Mouse (Mus musculus): ENCODE measurements around the gene Slc52a3. TPM values are rescaled to one million over a fixed set of nuclear protein-coding genes. Genes with fewer than 3 reads are reported as not detected.

The Slc52a3 gene
- total RNA-seq, 4 experiments from 2014 or later = 1.2 to 4.2 (median 2.3) TPM

DNA sequence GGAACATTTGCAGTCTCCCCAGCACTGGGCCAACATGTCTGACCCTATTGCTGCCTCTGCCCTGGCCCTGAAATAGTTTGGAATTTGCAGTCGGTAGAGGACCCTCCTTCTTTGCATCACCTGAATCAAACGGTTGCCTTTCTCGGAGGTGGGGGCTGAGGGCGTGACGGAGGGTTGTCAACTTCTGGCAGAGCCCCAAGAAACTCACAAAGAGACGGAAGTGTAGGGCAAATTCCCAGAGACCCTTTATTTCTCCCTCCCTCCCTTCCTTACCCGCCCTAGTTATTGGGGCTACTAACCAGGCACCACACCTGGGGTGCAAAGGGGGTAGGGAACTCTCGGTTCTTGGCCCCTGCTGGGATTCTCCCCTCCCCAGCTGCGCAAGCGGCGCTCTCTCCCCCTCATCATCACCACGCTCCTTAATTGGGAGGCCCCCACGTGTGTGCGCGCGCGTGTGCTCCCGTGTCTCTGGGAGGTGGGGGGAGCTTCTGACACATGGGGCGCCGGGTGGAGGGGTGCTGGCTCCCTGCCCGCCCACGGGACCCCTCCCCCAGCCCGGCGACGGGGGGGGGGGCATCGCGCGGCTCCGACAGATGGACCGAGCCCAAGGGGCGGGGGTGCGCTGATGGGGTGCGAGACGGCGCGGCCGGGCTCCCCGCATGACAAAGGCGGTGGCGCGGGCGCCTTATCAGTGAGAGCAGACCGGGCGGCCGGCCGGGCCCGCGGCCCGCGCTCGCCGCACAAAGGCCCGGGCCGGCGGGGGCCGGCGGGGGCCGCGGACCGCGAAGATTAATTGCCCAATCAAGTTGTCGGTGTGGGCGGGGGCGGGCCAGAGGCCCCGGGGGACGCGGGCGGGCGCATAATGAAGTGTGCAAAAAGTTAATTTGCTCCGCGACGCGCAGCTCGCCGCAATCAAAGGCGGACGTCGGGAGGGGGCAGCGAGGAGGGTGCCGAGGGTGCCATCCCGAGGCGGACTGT, 52.0 kb downstream of the Slc52a3 start:
- DNase-seq (ENCODE audit: low spot score) = no peak

GRCm38 (mm10) chr2:152048981-152049441, 52.7 kb downstream of the Slc52a3 start:
- DNase-seq (ENCODE audit: low spot score) = no peak

- no peak for DNase-seq (ENCODE audit: low spot score)
These were observed 53.4 kb downstream of the Slc52a3 start for GRCm38 (mm10) chr2:152049611-152050270.

GRCm38 (mm10) chr2:152050316-152050715, 54.0 kb downstream of the Slc52a3 start:
- DNase-seq (ENCODE audit: low spot score) = no peak

DNA sequence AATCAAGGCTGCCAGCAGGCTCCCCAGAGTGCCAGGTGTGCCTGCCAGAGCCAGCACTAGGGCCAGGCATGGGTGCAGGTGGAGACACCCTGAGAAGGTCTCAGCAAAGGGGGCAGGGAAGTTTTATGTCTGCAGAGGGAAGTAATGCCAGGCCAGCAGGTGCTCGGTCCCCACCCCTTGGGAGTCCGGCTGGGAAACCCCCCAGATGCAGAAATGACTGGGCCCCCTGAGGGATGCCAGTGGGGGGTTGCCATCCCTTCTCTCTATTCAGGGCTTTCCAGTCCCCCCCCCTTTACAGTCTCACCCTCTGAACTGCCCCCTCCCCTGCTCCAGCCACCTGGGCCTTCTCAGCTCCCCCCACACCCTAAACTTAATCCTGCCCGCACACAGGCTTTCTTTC, 55.7 kb downstream of the Slc52a3 start:
- no peak for DNase-seq (ENCODE audit: low spot score)

DNA sequence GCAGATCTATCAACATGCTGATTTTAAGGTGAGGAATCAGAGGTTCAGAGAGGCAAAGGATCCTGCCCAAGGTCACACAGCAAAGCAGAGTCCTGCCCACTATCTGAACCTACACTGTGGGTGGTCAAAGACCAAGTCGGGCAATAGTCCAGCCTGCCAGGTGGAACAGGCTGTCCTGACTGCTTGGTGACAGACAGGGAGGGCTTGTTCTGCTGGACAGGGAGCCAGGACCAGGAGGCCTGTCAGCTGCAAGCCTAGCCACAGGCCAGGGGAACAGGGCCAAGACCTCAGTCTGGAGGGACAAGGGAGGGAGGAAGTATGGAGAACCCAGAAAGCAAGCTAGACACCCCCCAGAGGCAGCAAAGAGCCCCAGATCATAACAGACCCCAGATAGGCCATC, 59.1 kb downstream of the Slc52a3 start:
- DNase-seq (ENCODE audit: low spot score) = no peak

DNA sequence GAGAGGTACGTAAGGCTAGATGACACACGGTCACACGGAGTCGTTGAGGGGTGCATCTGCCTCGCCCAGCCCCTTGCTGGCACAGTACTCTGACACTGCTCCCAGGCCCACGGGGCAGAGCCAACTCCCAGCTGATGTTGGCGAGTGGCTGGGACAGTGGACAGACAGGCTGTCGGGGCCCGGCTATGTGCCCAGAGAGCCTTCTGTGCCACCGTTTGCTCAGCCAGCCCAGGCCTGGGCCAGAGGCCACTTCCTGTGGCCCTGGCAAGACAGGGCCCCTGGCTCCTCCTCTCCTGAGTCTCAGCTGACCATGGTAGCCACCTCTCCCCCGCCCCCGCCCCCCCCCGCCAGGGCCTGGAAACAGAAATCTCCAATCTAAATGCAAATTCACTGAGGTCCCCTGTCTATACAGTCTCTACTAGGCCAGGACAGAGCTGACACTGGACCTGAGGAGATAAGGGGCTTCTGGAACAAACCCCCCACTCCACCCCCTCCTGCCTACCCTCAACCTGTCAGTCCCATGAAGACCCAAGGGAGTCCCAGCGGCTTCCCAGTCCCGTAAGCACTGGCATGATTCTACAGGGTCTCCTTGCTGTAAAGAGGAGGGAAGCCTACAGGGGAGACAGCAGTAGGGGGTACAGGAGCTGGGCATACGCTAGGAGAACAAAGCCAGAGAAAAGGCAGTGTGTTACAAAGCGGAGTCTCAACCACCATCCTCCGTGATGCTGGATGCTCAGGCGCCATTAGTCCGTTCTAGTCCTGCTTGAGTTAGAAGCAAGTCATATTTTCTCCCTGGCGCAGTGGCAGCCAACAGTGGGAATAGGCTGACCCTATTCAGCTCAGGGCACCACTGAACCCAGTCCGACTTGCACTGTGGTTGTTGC, 60.3 kb downstream of the Slc52a3 start:
- DNase-seq (ENCODE audit: low spot score) = peak; percentile 9

- DNase-seq (ENCODE audit: low spot score) = no peak
These were observed 60.9 kb downstream of the Slc52a3 start for GRCm38 (mm10) chr2:152057252-152057563.

Small RNA genes within 50 kb of the gene (microRNA-seq; reads per million reads assigned to microRNA genes)
- not detected for gene Mir1953

Other genes with a start within 250 kb of the Slc52a3 start
- not detected for gene Rspo4, start 153.6 kb upstream of the Slc52a3 start, total RNA-seq (2022)
- under 1 TPM in 3 of 4 experiments, not detected in 1; 0.14 to 0.22 (median 0.16) TPM for gene Angpt4, start 85.3 kb upstream of the Slc52a3 start, total RNA-seq (2022)
- gene Fam110a, start 16.3 kb upstream of the Slc52a3 start, total RNA-seq (2022) = 1 to 10 TPM; 2.8 to 5.0 (median 4.3) TPM
- not detected for gene Scrt2, start 85.0 kb downstream of the Slc52a3 start, total RNA-seq (2022)
- 10 to 100 TPM; 19.5 to 33.1 (median 28.9) TPM for gene Srxn1, start 109.0 kb downstream of the Slc52a3 start, total RNA-seq (2022)
- 10 to 100 TPM; 21.1 to 47.5 (median 28.5) TPM for gene Tcf15, start 147.1 kb downstream of the Slc52a3 start, total RNA-seq (2022)
- 100 to 1,000 TPM in 2 of 4 experiments, 10 to 100 TPM in 2; 92.9 to 115 (median 101) TPM for gene Csnk2a1, start 230.3 kb downstream of the Slc52a3 start, total RNA-seq (2022)